Mouse (Mus musculus) CH12.LX (cell line): ENCODE measurements around the gene Tmed1. TPM values are rescaled to one million over a fixed set of nuclear protein-coding genes. Genes with fewer than 3 reads are reported as not detected.

Experiments
- DNase-seq: peaks from one replicate; pipeline ENCODE4 v3.0.0-alpha.2; 2013; ENCODE audit errors: extremely low read depth
- H3K27ac ChIP-seq: 2 replicates; pipeline ENCODE4 v1.5.1; 2012; ENCODE audit warnings: low read depth, mild to moderate bottlenecking, control low read depth, moderate library complexity; ENCODE audit not compliant: insufficient read depth
- H3K27me3 ChIP-seq: replicated peaks from 2 replicates; pipeline ENCODE3; 2012; ENCODE audit warnings: inconsistent platforms
- H3K36me3 ChIP-seq, 2 experiments: replicated peaks in 1 of 2; 2 replicates each; pipeline versions ENCODE3 to v1.6.1; 2012; ENCODE audit warnings: inconsistent platforms in 1 of 2, low read length in 1 of 2, mild to moderate bottlenecking in 1 of 2, mixed read lengths in 1 of 2, moderate library complexity in 1 of 2; ENCODE audit not compliant: control insufficient read depth in 1 of 2, insufficient read depth in 1 of 2
- H3K4me1 ChIP-seq, 2 experiments: 2 replicates each; pipeline ENCODE4 v1.6.1; 2012; ENCODE audit warnings: inconsistent platforms in 1 of 2, moderate library complexity in 1 of 2; ENCODE audit not compliant: insufficient read depth in 2 of 2, control insufficient read depth in 1 of 2
- H3K4me2 ChIP-seq: 2 replicates; pipeline ENCODE4 v1.6.1; 2012; ENCODE audit warnings: low read depth, mild to moderate bottlenecking, control low read depth; ENCODE audit not compliant: poor library complexity, insufficient read depth, severe bottlenecking
- H3K4me3 ChIP-seq, 3 experiments: fragments of 150-350 bp in 1 of 3; sonication (generic) in 1 of 3; replicated peaks in 1 of 3; 2 replicates each; pipeline versions ENCODE3 to v1.5.1; 2011 to 2012; ENCODE audit warnings: low read depth in 2 of 3, low read length in 2 of 3, mild to moderate bottlenecking in 2 of 3, moderate library complexity in 2 of 3, control low read depth in 1 of 3, improper control_type of control experiment in 1 of 3, inconsistent platforms in 1 of 3, mixed read lengths in 1 of 3; ENCODE audit not compliant: poor library complexity in 1 of 3
- H3K79me2 ChIP-seq: replicated peaks from 2 replicates; pipeline ENCODE4 v1.6.1; 2012; ENCODE audit warnings: mild to moderate bottlenecking, moderate library complexity; ENCODE audit not compliant: control insufficient read depth, poor library complexity, insufficient read depth, severe bottlenecking; ENCODE audit errors: extremely low read depth
- H3K9ac ChIP-seq: 2 replicates; pipeline ENCODE4 v1.6.1; 2012; ENCODE audit warnings: low read depth, mild to moderate bottlenecking, control low read depth, moderate library complexity; ENCODE audit not compliant: insufficient read depth
- H3K9me3 ChIP-seq: replicated peaks from 2 replicates; pipeline ENCODE3; 2012; ENCODE audit warnings: low read length, inconsistent platforms, mixed read lengths
- E2F4 ChIP-seq: IDR thresholded peaks from 2 replicates; pipeline ENCODE4 v1.6.1; 2011; ENCODE audit warnings: low read depth, low read length, improper control_type of control experiment; ENCODE audit not compliant: insufficient replicate concordance
- ETS1 ChIP-seq: conservative IDR thresholded peaks from 2 replicates; pipeline ENCODE4 v1.6.1; 2012; ENCODE audit warnings: low read depth, mild to moderate bottlenecking, inconsistent platforms, low read length, improper control_type of control experiment, moderate library complexity
- IRF4 ChIP-seq: IDR thresholded peaks from 2 replicates; pipeline ENCODE4 v1.6.1; 2014; ENCODE audit warnings: low read depth, mild to moderate bottlenecking, inconsistent platforms, low read length, improper control_type of control experiment
- JUN ChIP-seq: IDR thresholded peaks from 2 replicates; pipeline ENCODE4 v1.6.1; 2011; ENCODE audit warnings: low read depth, mild to moderate bottlenecking, low read length, improper control_type of control experiment, moderate library complexity; ENCODE audit not compliant: insufficient read depth
- MAFK ChIP-seq: IDR thresholded peaks from 2 replicates; pipeline ENCODE4 v1.6.1; 2011; ENCODE audit warnings: low read length, improper control_type of control experiment; ENCODE audit not compliant: insufficient replicate concordance
- MAX ChIP-seq: IDR thresholded peaks from 2 replicates; pipeline ENCODE4 v1.6.1; 2011; ENCODE audit warnings: low read length, improper control_type of control experiment
- MYC ChIP-seq: IDR thresholded peaks from 2 replicates; pipeline ENCODE4 v1.6.1; 2011; ENCODE audit warnings: low read depth, mild to moderate bottlenecking, improper control_type of control experiment, low read length
- POLR2A ChIP-seq: IDR thresholded peaks from 2 replicates; pipeline ENCODE4 v1.6.1; 2011; ENCODE audit warnings: low read depth, mild to moderate bottlenecking, improper control_type of control experiment, low read length
- POLR2AphosphoS2 ChIP-seq: IDR thresholded peaks from 2 replicates; pipeline ENCODE4 v1.6.1; 2011; ENCODE audit warnings: low read depth, low read length, improper control_type of control experiment
- SMC3 ChIP-seq: IDR thresholded peaks from 2 replicates; pipeline ENCODE4 v1.6.1; 2011; ENCODE audit warnings: low read depth, low read length, improper control_type of control experiment
- USF1 ChIP-seq: IDR thresholded peaks from 2 replicates; pipeline ENCODE4 v1.6.1; 2014; ENCODE audit warnings: low read depth, mild to moderate bottlenecking, inconsistent platforms, low read length, improper control_type of control experiment
- ZKSCAN1 ChIP-seq: IDR thresholded peaks from 2 replicates; pipeline ENCODE4 v1.6.1; 2012; ENCODE audit warnings: low read depth, inconsistent platforms, low read length, improper control_type of control experiment, borderline replicate concordance
- ZMIZ1 ChIP-seq: IDR thresholded peaks from 2 replicates; pipeline ENCODE4 v1.6.1; 2012; ENCODE audit warnings: low read depth, mild to moderate bottlenecking, inconsistent platforms, low read length, improper control_type of control experiment
- ZNF384 ChIP-seq: IDR thresholded peaks from 2 replicates; pipeline ENCODE4 v1.6.1; 2012; ENCODE audit warnings: low read depth, low read length, improper control_type of control experiment, inconsistent platforms
- dilution Hi-C: fragments of 300-500 bp; cut with MboI; formaldehyde crosslinking; loops from 2 replicates; pipeline ENCODE4 v1.14.3; 2020; ENCODE audit warnings: low sequenced_read_pairs; ENCODE audit not compliant: extremely low pct_unique_long_range_greater_than_20kb, extremely low pct_ligation_motif_present
- in situ Hi-C: fragments of 300-500 bp; cut with MboI; formaldehyde crosslinking; loops from 3 replicates; pipeline ENCODE4 v1.14.3; 2019; ENCODE audit warnings: low sequenced_read_pairs, low pct_ligation_motif_present, low pct_unique_long_range_greater_than_20kb, mixed read lengths
- polyA plus RNA-seq: library from polyadenylated mRNA; unstranded; fragments of >175 nt; gene quantifications from 2 replicates; pipeline ENCODE4 v1.2.1, GENCODE M21; 2012; ENCODE audit warnings: low read depth; ENCODE audit not compliant: insufficient read length
- total RNA-seq, 2 experiments: library from RNA; depleted of rRNA; stranded (reverse); fragments of 300-350 nt in 1 of 2; fragments of >200 nt in 1 of 2; gene quantifications; 2 replicates each; pipeline ENCODE4 v1.2.3; 2012 to 2014

Gene Tmed1
- total and polyA plus RNA-seq, 3 experiments, result 17.1 to 28.4 (median 25.5) TPM

- H3K36me3 ChIP-seq, result peaks cover 57 to 83% of the 10 kb centered on the region in 2 experiments
Observed at GRCm38 (mm10) chr9:21497664-21498063, 12.4 kb downstream of the Tmed1 start.

DNA sequence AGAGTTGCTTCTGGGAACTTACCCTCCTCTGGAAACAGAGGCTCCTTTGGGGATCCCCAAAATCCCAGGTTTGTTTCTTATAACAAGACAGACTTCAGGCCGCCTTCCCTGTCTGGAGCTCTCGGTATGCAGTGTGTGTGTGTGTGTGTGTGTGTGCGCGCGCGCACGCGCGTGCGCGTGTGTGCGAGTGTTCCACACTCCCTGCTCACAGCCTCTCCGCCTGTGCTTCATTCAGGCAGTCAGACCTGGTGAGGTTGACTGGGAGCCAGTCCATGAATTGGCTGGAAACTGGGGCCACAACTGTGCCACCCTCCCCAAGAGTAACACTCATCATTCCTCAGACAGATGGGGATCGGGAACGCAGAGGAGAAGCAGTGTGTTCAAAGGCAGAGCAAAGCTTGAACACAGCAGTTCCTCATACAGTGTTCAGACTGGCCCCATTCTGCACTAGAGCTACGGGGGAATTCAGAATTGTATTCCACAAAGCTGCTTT, 13.0 kb downstream of the Tmed1 start:
- Histone ChIP-seq H3K79me2 (no peaks in the 10 kb centered on the region), H3K27me3 (no peaks in the 10 kb centered on the region), H3K4me2 (no peak overlapping the region), H3K4me3 (no peak overlapping the region), H3K9ac (no peak overlapping the region), H3K36me3 (peaks cover 59 to 82% of the 10 kb centered on the region in 2 experiments), H3K9me3 (no peaks in the 10 kb centered on the region), H3K27ac (no peak overlapping the region), H3K4me1 (peaks cover 13 to 18% of the 10 kb centered on the region in 2 experiments)
- DNase-seq, result no peak
- in situ Hi-C loops (no loop called here), dilution Hi-C loops (no loop called here)
- no peak for TF ChIP-seq MAX
- TF ChIP-seq ETS1, result no peak
- no peak for TF ChIP-seq SMC3
- TF ChIP-seq ZKSCAN1, result no peak
- no peak for TF ChIP-seq ZNF384
- no peak for TF ChIP-seq POLR2A
- no peak for TF ChIP-seq JUN
- no peak for TF ChIP-seq MAFK
- TF ChIP-seq ZMIZ1, result no peak

More at GRCm38 (mm10) chr9:21497664-21498063, 12.4 kb downstream of the Tmed1 start:
- no peak for DNase-seq
- Histone ChIP-seq H3K27me3 (no peaks in the 10 kb centered on the region), H3K4me1 (peaks cover 13 to 18% of the 10 kb centered on the region in 2 experiments), H3K4me3 (no peak overlapping the region), H3K27ac (no peak overlapping the region), H3K9ac (no peak overlapping the region), H3K79me2 (no peaks in the 10 kb centered on the region), H3K4me2 (no peak overlapping the region), H3K9me3 (no peaks in the 10 kb centered on the region)
- TF ChIP-seq SMC3 (no peak), POLR2AphosphoS2 (no peak), MYC (no peak), USF1 (no peak), E2F4 (no peak), IRF4 (no peak)
- dilution Hi-C loops, result no loop called here
- in situ Hi-C loops, result no loop called here
